Comparison of ENCODE assay signal across 10 mouse cellular contexts in genomic region chr8:85220992-85221391, GRCm38 (mm10). TPM values are rescaled to one million over a fixed set of nuclear protein-coding genes. Genes with fewer than 3 reads are reported as not detected.
DNase-seq lines count a peak whose midpoint lies in the region; ATAC-seq and TF ChIP-seq lines count a peak whose summit lies in the region.
"Had no signal": no experiment of that assay in that cellular context is flagged by ENCODE, and none has a peak within 500 bp of the region (broad histone marks: within the 10 kb centered on the region; RNA-seq: fewer than 3 reads in every experiment).

No protein-coding gene starts in this region.

- intact Hi-C loops in gastrocnemius, postnatal 14 days (cut with DNase I; ENCODE audit: low total_unique reads) = no loop called here

- H3K4me2 ChIP-seq in heart, embryonic 14.5 days (ENCODE audit: low read length) = no peak overlapping the region
- H3K4me2 ChIP-seq in liver, embryonic 14.5 days (ENCODE audit: low read depth) = no peak overlapping the region

- no peaks in the 10 kb centered on the region for H3K9me3 ChIP-seq in heart, embryonic 14.5 days (ENCODE audit: control insufficient read depth, low read length)
- no peaks in the 10 kb centered on the region for H3K9me3 ChIP-seq in liver, embryonic 14.5 days (ENCODE audit: control insufficient read depth, low read length)

- H3K36me3 ChIP-seq in heart, embryonic 14.5 days (ENCODE audit: control insufficient read depth, insufficient read depth, low read length) = no peaks in the 10 kb centered on the region
- H3K36me3 ChIP-seq in liver, embryonic 14.5 days (replicated peaks; ENCODE audit: control insufficient read depth, insufficient read depth, low read depth) = no peaks in the 10 kb centered on the region

- TF ChIP-seq CTCF in liver, embryonic 14.5 days (IDR thresholded peaks at IDR 0.05; ENCODE audit: low read depth) = no peak

- H3K9ac ChIP-seq in heart, embryonic 14.5 days (ENCODE audit: low read length) = no peak overlapping the region
- no peak overlapping the region for H3K9ac ChIP-seq in liver, embryonic 14.5 days (replicated peaks)

- ATAC-seq in heart, embryonic 14.5 days (ENCODE audit: insufficient number of reproducible peaks, insufficient read depth, low FRiP score, low read depth) = peak; percentile 89
- peak; percentile 69 for ATAC-seq in liver, embryonic 14.5 days (ENCODE audit: insufficient read depth)

- H3K27me3 ChIP-seq in heart, embryonic 14.5 days (ENCODE audit: control insufficient read depth, insufficient read depth, low read length) = no peaks in the 10 kb centered on the region
- no peaks in the 10 kb centered on the region for H3K27me3 ChIP-seq in liver, embryonic 14.5 days (ENCODE audit: control insufficient read depth, insufficient read depth, low read length)

- TF ChIP-seq EP300 in liver, embryonic 14.5 days (IDR thresholded peaks at IDR 0.05; ENCODE audit: low read depth) = no peak

- DNase-seq in 3T3-L1 (ENCODE audit: low read depth, low spot score) = peak; percentile 48
- peak; percentile 9 for DNase-seq in WW6 (ENCODE audit: low read depth, low spot score)
- DNase-seq in liver, embryonic 14.5 days (ENCODE audit: low read depth in 3 of 3, low spot score in 3 of 3) = no peak
- DNase-seq in gastrocnemius, postnatal 25 days = no peak
- DNase-seq in cerebellum, postnatal 25 days = no peak
- DNase-seq in cerebellum, adult 8-10 months = no peak
- DNase-seq in gastrocnemius, postnatal 14 days = no peak
- DNase-seq: layer of hippocampus, postnatal 36 days had no signal

- H3K27ac ChIP-seq in heart, embryonic 14.5 days (replicated peaks in 1 of 2; ENCODE audit: control insufficient read depth in 1 of 2, insufficient read depth in 1 of 2, low read depth in 2 of 2, low read length in 2 of 2) = peak overlapping the region; percentile 71 to 82
- no peak overlapping the region for H3K27ac ChIP-seq in liver, embryonic 14.5 days

- WGBS in heart, embryonic 14.5 days = 31% methylated on average over 6 of the region's 6 CpGs
- WGBS in liver, embryonic 14.5 days (ENCODE audit: insufficient replicate concordance) = 10% methylated on average over 6 of the region's 6 CpGs

- peaks cover 0 to 4% of the 10 kb centered on the region in 2 experiments; a peak in 1 of 4 replicates for H3K4me1 ChIP-seq in heart, embryonic 14.5 days (ENCODE audit: control insufficient read depth in 2 of 2, insufficient read depth in 2 of 2, low read length in 2 of 2)
- no peaks in the 10 kb centered on the region; a peak in 2 of 4 replicates for H3K4me1 ChIP-seq in liver, embryonic 14.5 days (replicated peaks; ENCODE audit: control insufficient read depth in 2 of 2, insufficient read depth in 2 of 2, low read length in 1 of 2)

- no peak overlapping the region for H3K4me3 ChIP-seq in heart, embryonic 14.5 days (ENCODE audit: control insufficient read depth in 1 of 2, insufficient read depth in 1 of 2, low read depth in 1 of 2, low read length in 2 of 2)
- no peak overlapping the region for H3K4me3 ChIP-seq in liver, embryonic 14.5 days (ENCODE audit: insufficient read depth in 1 of 2, low read depth in 2 of 2, low read length in 2 of 2)
- H3K4me3 ChIP-seq: erythroblast, embryonic 14.5 days had no signal

RNA-seq across cellular contexts. Expression of gene Olfr371, which starts 4.8 kb away (rescaled TPM):
- polyA plus RNA-seq in heart, embryonic 14.5 days (2014; fragmentation: Nextera tagmentation; extraction: Ambion mirVana) = not detected in 2 replicates
- not detected in 2 replicates for polyA plus RNA-seq in liver, embryonic 14.5 days (2012; rRNA removed)
- not detected in 2 replicates for polyA plus RNA-seq in liver, embryonic 14.5 days (2014; fragmentation: Nextera tagmentation; extraction: Ambion mirVana)
- total RNA-seq in gastrocnemius, postnatal 25 days (2021) = not detected
- total RNA-seq in gastrocnemius, postnatal 14 days (2021) = not detected
- total RNA-seq: layer of hippocampus, postnatal 36 days had no signal
- polyA plus RNA-seq: erythroblast, embryonic 14.5 days had no signal

Comparison
In these comparisons a context has a peak if more than half of its experiments do, and no peak if none do; other contexts are left out.
1. DNase-seq: peak in 3T3-L1 (single experiment) and WW6 (single experiment); none in liver, embryonic 14.5 days (0 of 3), gastrocnemius, postnatal 25 days (single experiment), cerebellum, postnatal 25 days (0 of 2), cerebellum, adult 8-10 months (single experiment) and gastrocnemius, postnatal 14 days (single experiment).